Comparison of ENCODE assay signal across 14 mouse cellular contexts in genomic region chr5:45301120-45301519, GRCm38 (mm10).
DNase-seq lines count a peak whose midpoint lies in the region; ATAC-seq and TF ChIP-seq lines count a peak whose summit lies in the region.
"Had no signal": no experiment of that assay in that cellular context is flagged by ENCODE, and none has a peak within 500 bp of the region (broad histone marks: within the 10 kb centered on the region; RNA-seq: fewer than 3 reads in every experiment).

No protein-coding gene starts in this region.

- H3K36me3 ChIP-seq in kidney, adult 2 months (ENCODE audit: control insufficient read depth, insufficient read depth, low read length), result no peaks in the 10 kb centered on the region
- H3K36me3 ChIP-seq in kidney, embryonic 14.5 days (ENCODE audit: control insufficient read depth, insufficient read depth, low read length), result no peaks in the 10 kb centered on the region
- H3K36me3 ChIP-seq in midbrain, postnatal 0 days (ENCODE audit: insufficient read depth, low read length), result no peaks in the 10 kb centered on the region
- no peaks in the 10 kb centered on the region for H3K36me3 ChIP-seq in midbrain, embryonic 10.5 days
- H3K36me3 ChIP-seq: hindbrain, embryonic 15.5 days; limb, embryonic 15.5 days; midbrain, embryonic 15.5 days had no signal

- no peak overlapping the region for H3K9ac ChIP-seq in kidney, embryonic 14.5 days (ENCODE audit: low read depth, low read length)
- H3K9ac ChIP-seq in midbrain, postnatal 0 days (replicated peaks; ENCODE audit: low read length, poor library complexity, severe bottlenecking), result no peak overlapping the region
- H3K9ac ChIP-seq: hindbrain, embryonic 15.5 days; limb, embryonic 15.5 days; midbrain, embryonic 15.5 days had no signal

- no peak overlapping the region for H3K4me3 ChIP-seq in kidney, adult 2 months (ENCODE audit: insufficient read depth, low read depth, low read length)
- H3K4me3 ChIP-seq in kidney, embryonic 14.5 days (ENCODE audit: low read length), result no peak overlapping the region
- H3K4me3 ChIP-seq in midbrain, postnatal 0 days (ENCODE audit: low read depth, low read length), result no peak overlapping the region
- H3K4me3 ChIP-seq in midbrain, embryonic 10.5 days, result no peak overlapping the region
- H3K4me3 ChIP-seq in brown adipose tissue, adult 24 weeks (ENCODE audit: insufficient read depth, low read depth, low read length), result no peak overlapping the region
- H3K4me3 ChIP-seq: hindbrain, embryonic 15.5 days; limb, embryonic 15.5 days; midbrain, embryonic 15.5 days had no signal

- TF ChIP-seq CTCF in kidney, adult 2 months (conservative IDR thresholded peaks at IDR 0.05; ENCODE audit: insufficient read depth, insufficient read length, low read depth, low read length), result no peak
- TF ChIP-seq CTCF in midbrain, postnatal 0 days (IDR thresholded peaks at IDR 0.05), result no peak

- H3K4me2 ChIP-seq in kidney, embryonic 14.5 days (replicated peaks; ENCODE audit: low read depth, low read length), result no peak overlapping the region
- no peak overlapping the region for H3K4me2 ChIP-seq in midbrain, postnatal 0 days (ENCODE audit: low read depth, low read length, poor library complexity, severe bottlenecking)
- H3K4me2 ChIP-seq: hindbrain, embryonic 15.5 days; limb, embryonic 15.5 days; midbrain, embryonic 15.5 days had no signal

- ATAC-seq in kidney, embryonic 14.5 days (ENCODE audit: low FRiP score, low TSS enrichment), result no peak
- ATAC-seq in midbrain, postnatal 0 days (ENCODE audit: low FRiP score), result no peak
- ATAC-seq: forebrain, embryonic 16.5 days; midbrain, embryonic 15.5 days had no signal

- H3K27me3 ChIP-seq in kidney, adult 2 months (replicated peaks; ENCODE audit: control insufficient read depth, insufficient read depth, low read length), result no peaks in the 10 kb centered on the region
- H3K27me3 ChIP-seq in kidney, embryonic 14.5 days (ENCODE audit: control insufficient read depth, insufficient read depth, low read length), result no peaks in the 10 kb centered on the region
- H3K27me3 ChIP-seq in midbrain, postnatal 0 days (ENCODE audit: insufficient read depth, low read length), result no peaks in the 10 kb centered on the region
- no peaks in the 10 kb centered on the region for H3K27me3 ChIP-seq in midbrain, embryonic 10.5 days (ENCODE audit: low read depth, poor library complexity, severe bottlenecking)
- H3K27me3 ChIP-seq: hindbrain, embryonic 15.5 days; limb, embryonic 15.5 days; midbrain, embryonic 15.5 days had no signal

- peak; percentile 31 for DNase-seq in kidney, adult 2 months
- peak; percentile 18 for DNase-seq in midbrain, postnatal 0 days (ENCODE audit: low spot score)
- DNase-seq in midbrain, embryonic 10.5 days (ENCODE audit: low spot score), result no peak
- DNase-seq in right cerebral cortex, postnatal 10 days (ENCODE audit: low spot score in 2 of 2), result peak; percentile 25 to 29
- DNase-seq in urinary bladder, adult 2 months (ENCODE audit: low spot score), result no peak
- DNase-seq in gastrocnemius, postnatal 10 days, result no peak
- DNase-seq: cerebellum, adult 8-10 months; lung, postnatal 10 days had no signal

- 55% methylated on average over 1 of the region's 1 CpGs for WGBS in kidney, adult 2 months
- 59% methylated on average over 1 of the region's 1 CpGs for WGBS in kidney, embryonic 14.5 days
- 87% methylated on average over 1 of the region's 1 CpGs for WGBS in midbrain, postnatal 0 days
- 50% methylated on average over 1 of the region's 1 CpGs for WGBS in midbrain, embryonic 10.5 days

- no peak for TF ChIP-seq POLR2A in kidney, adult 2 months (IDR thresholded peaks at IDR 0.05; ENCODE audit: low read depth, low read length)

- H3K9me3 ChIP-seq in kidney, embryonic 14.5 days (ENCODE audit: control insufficient read depth, low read length), result no peaks in the 10 kb centered on the region
- no peaks in the 10 kb centered on the region for H3K9me3 ChIP-seq in midbrain, postnatal 0 days (ENCODE audit: low read length)
- no peaks in the 10 kb centered on the region for H3K9me3 ChIP-seq in midbrain, embryonic 10.5 days (replicated peaks)
- H3K9me3 ChIP-seq: hindbrain, embryonic 15.5 days; limb, embryonic 15.5 days; midbrain, embryonic 15.5 days had no signal

- H3K27ac ChIP-seq in kidney, adult 2 months (ENCODE audit: insufficient read depth, low read depth, low read length), result peak overlapping the region; percentile 80
- no peak overlapping the region for H3K27ac ChIP-seq in kidney, embryonic 14.5 days (ENCODE audit: low read depth, low read length)
- H3K27ac ChIP-seq in midbrain, postnatal 0 days (ENCODE audit: low read depth, low read length), result no peak overlapping the region
- H3K27ac ChIP-seq in midbrain, embryonic 10.5 days (replicated peaks), result no peak overlapping the region
- peak overlapping the region; percentile 73 for H3K27ac ChIP-seq in brown adipose tissue, adult 24 weeks (replicated peaks; ENCODE audit: low read depth, low read length)
- H3K27ac ChIP-seq: hindbrain, embryonic 15.5 days; limb, embryonic 15.5 days; midbrain, embryonic 15.5 days had no signal

- no peaks in the 10 kb centered on the region for H3K4me1 ChIP-seq in kidney, adult 2 months (ENCODE audit: control insufficient read depth, insufficient read depth, low read length)
- H3K4me1 ChIP-seq in kidney, embryonic 14.5 days (ENCODE audit: control insufficient read depth, insufficient read depth, low read length), result no peaks in the 10 kb centered on the region
- H3K4me1 ChIP-seq in midbrain, postnatal 0 days (ENCODE audit: insufficient read depth, low read length), result no peaks in the 10 kb centered on the region
- no peaks in the 10 kb centered on the region for H3K4me1 ChIP-seq in midbrain, embryonic 10.5 days
- H3K4me1 ChIP-seq in brown adipose tissue, adult 24 weeks (ENCODE audit: control insufficient read depth, insufficient read depth, insufficient read length, low read length), result peaks cover 6% of the 10 kb centered on the region
- H3K4me1 ChIP-seq: hindbrain, embryonic 15.5 days; limb, embryonic 15.5 days; midbrain, embryonic 15.5 days had no signal

Comparison
In these comparisons a context has a peak if more than half of its experiments do, and no peak if none do; other contexts are left out.
1. DNase-seq: peak in kidney, adult 2 months (single experiment), midbrain, postnatal 0 days (single experiment) and right cerebral cortex, postnatal 10 days (2 of 2); none in midbrain, embryonic 10.5 days (single experiment), urinary bladder, adult 2 months (single experiment) and gastrocnemius, postnatal 10 days (single experiment).
2. H3K27ac ChIP-seq: peak in kidney, adult 2 months (single experiment) and brown adipose tissue, adult 24 weeks (single experiment); none in kidney, embryonic 14.5 days (single experiment), midbrain, postnatal 0 days (single experiment) and midbrain, embryonic 10.5 days (single experiment).